Mouse (Mus musculus): ENCODE measurements at regions not wholly inside any gene's neighbourhood (a gene's known extent, or its start where the extent isn't known, plus 50 kb on each side); places are given as distances from the start of the nearest gene placed in this dataset.

DNA sequence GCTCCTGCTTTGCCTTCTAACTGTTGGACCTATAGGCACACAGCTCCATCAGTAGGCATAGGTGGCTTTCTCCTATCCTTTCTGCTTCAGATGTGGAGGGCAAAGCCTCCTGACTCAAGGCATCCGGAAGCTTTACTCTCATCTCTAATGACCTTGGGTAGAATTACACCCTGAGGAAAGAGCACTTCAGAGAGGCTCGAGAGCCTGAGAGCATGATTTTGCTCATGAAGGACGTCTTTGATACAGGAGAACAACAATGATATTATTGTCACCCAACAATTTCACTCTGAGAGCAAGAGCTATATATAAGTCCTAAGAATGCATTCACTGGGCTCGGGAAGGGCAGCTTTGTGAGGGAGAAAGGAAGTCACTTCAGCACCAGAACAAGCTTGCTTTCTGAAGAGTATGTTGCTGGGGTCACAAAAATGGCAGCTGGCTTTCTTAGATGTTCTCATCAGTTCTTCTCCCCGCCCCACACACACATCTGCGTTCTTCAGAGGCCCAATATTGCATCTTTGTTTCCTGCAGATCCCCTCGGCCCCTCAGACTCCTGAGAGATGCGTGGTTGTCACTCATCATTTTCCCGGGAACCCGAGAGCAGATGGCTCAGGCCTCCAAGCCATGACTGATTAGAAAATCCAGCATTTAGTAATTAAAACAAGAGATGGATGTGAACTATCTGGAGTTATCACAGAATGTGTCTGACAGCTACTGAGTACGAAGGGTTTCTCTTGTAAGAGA lies 110.7 kb upstream of the Tgfbr2 start:
- TF ChIP-seq POLR2A (IDR thresholded peaks at IDR 0.05; ENCODE audit: low read depth, low read length) (no peak), CTCF (IDR thresholded peaks at IDR 0.05; ENCODE audit: borderline replicate concordance, insufficient read depth, low read length) (no peak)

Measured in embryonic fibroblast, embryonic 13.5 days (primary cell).